Mouse (Mus musculus) midbrain, embryonic 15.5 days (tissue): ENCODE results near the gene Ube2e2. TPM values are rescaled to one million over a fixed set of nuclear protein-coding genes. Genes with fewer than 3 reads are reported as not detected.
A peak's percentile ranks its signal among the peaks of the same experiment; 100 is the strongest.
"Not testable (repeated sequence)": the region's sequence is repeated elsewhere in the genome, so short reads cannot be mapped to it uniquely, and the experiment has no call there.

Experiments used
- ATAC-seq: fragments of 200-750 bp; cut with Nextera tagmentation; replicated peaks from 2 replicates; pipeline ENCODE4 v1.8.0; 2017; ENCODE audit warnings: moderate TSS enrichment
- H3K27ac ChIP-seq: fragments of 300-500 bp; sonication (generic); 2 replicates; pipeline ENCODE4 v1.5.1; 2015; ENCODE audit warnings: mild to moderate bottlenecking, inconsistent platforms
- H3K27me3 ChIP-seq: fragments of 300-500 bp; sonication (generic); replicated peaks from 2 replicates; pipeline ENCODE4 v1.6.1; 2015; ENCODE audit warnings: inconsistent platforms
- H3K36me3 ChIP-seq: fragments of 300-500 bp; sonication (generic); replicated peaks from 2 replicates; pipeline ENCODE4 v1.6.1; 2015; ENCODE audit warnings: inconsistent platforms
- H3K4me1 ChIP-seq: fragments of 300-500 bp; sonication (generic); 2 replicates; pipeline ENCODE4 v1.6.1; 2015; ENCODE audit warnings: inconsistent platforms
- H3K4me2 ChIP-seq: fragments of 300-500 bp; sonication (generic); 2 replicates; pipeline ENCODE4 v1.6.1; 2015; ENCODE audit warnings: inconsistent platforms, mild to moderate bottlenecking, moderate library complexity
- H3K4me3 ChIP-seq: fragments of 300-500 bp; sonication (generic); 2 replicates; pipeline ENCODE4 v1.5.1; 2015; ENCODE audit warnings: mild to moderate bottlenecking, inconsistent platforms
- H3K9ac ChIP-seq: fragments of 300-500 bp; sonication (generic); 2 replicates; pipeline ENCODE4 v1.6.1; 2015; ENCODE audit warnings: mild to moderate bottlenecking, inconsistent platforms
- H3K9me3 ChIP-seq: fragments of 300-500 bp; sonication (generic); 2 replicates; pipeline ENCODE4 v1.6.1; 2016; ENCODE audit warnings: inconsistent platforms
- WGBS: fragments of 180-500 bp; shearing (Covaris S2); methylation state at CpG from one replicate; pipeline ENCODE4 v1.1.7; 2015; ENCODE audit warnings: mixed read lengths; 5-methylcytosine and 5-hydroxymethylcytosine counted together
- polyA plus RNA-seq: library from polyadenylated mRNA; unstranded; fragments of >200 nt; fragmentation: Nextera tagmentation; extraction: Ambion mirVana; gene quantifications from 2 replicates; pipeline ENCODE4 v1.2.1, GENCODE M21; 2015

Ube2e2 gene
- polyA plus RNA-seq, 1 experiment from 2014 or later: 153 TPM

- no peaks in the 10 kb centered on the region for H3K9me3 ChIP-seq
- no peaks in the 10 kb centered on the region for H3K27me3 ChIP-seq
- H3K36me3 ChIP-seq: no peaks in the 10 kb centered on the region
- no peaks in the 10 kb centered on the region for H3K4me1 ChIP-seq
- no peak overlapping the region for H3K4me2 ChIP-seq
- H3K4me3 ChIP-seq: no peak overlapping the region
- H3K9ac ChIP-seq: no peak overlapping the region
- peak; percentile 60 for ATAC-seq
- H3K27ac ChIP-seq: no peak overlapping the region
- 82% methylated on average over 10 of the region's 10 CpGs for WGBS
These were observed 319.8 kb downstream of the Ube2e2 start for GRCm38 (mm10) chr14:18574130-18574721.

- Histone ChIP-seq H3K36me3 (no peaks in the 10 kb centered on the region), H3K4me3 (no peak overlapping the region), H3K9me3 (no peaks in the 10 kb centered on the region), H3K4me1 (no peaks in the 10 kb centered on the region), H3K27ac (no peak overlapping the region; the same call in 1 of the 2 replicates), H3K9ac (no peak overlapping the region), H3K27me3 (no peaks in the 10 kb centered on the region), H3K4me2 (no peak overlapping the region)
- peak; percentile 34; the same call in 1 of the 2 replicates for ATAC-seq
- WGBS: 52% methylated on average over 4 of the region's 4 CpGs
These were observed 320.6 kb downstream of the Ube2e2 start for GRCm38 (mm10) chr14:18573286-18573956.

GRCm38 (mm10) chr14:18572852-18573251 is 321.2 kb downstream of the Ube2e2 start:
- Histone ChIP-seq H3K4me1 (no peaks in the 10 kb centered on the region), H3K9ac (no peak overlapping the region), H3K9me3 (no peaks in the 10 kb centered on the region), H3K36me3 (no peaks in the 10 kb centered on the region), H3K4me2 (no peak overlapping the region), H3K27ac (no peak overlapping the region; the same call in 1 of the 2 replicates), H3K4me3 (no peak overlapping the region), H3K27me3 (no peaks in the 10 kb centered on the region)
- WGBS: 48% methylated on average over 4 of the region's 4 CpGs
- ATAC-seq: peak; percentile 50; the same call in 1 of the 2 replicates

GRCm38 (mm10) chr14:18569615-18570014 is 324.5 kb downstream of the Ube2e2 start:
- no peaks in the 10 kb centered on the region for H3K4me1 ChIP-seq
- no peak overlapping the region for H3K4me2 ChIP-seq
- H3K27me3 ChIP-seq: no peaks in the 10 kb centered on the region
- no peak overlapping the region for H3K9ac ChIP-seq
- H3K9me3 ChIP-seq: no peaks in the 10 kb centered on the region
- no peaks in the 10 kb centered on the region for H3K36me3 ChIP-seq
- H3K4me3 ChIP-seq: no peak overlapping the region
- H3K27ac ChIP-seq: no peak overlapping the region
- ATAC-seq: no peak

- H3K27ac ChIP-seq, H3K4me3 ChIP-seq, H3K9me3 ChIP-seq, H3K4me2 ChIP-seq, H3K36me3 ChIP-seq, H3K9ac ChIP-seq, H3K4me1 ChIP-seq, H3K27me3 ChIP-seq, ATAC-seq: not testable (repeated sequence)
- WGBS: 92% methylated on average over 8 of the region's 8 CpGs
These were observed 329.1 kb downstream of the Ube2e2 start for GRCm38 (mm10) chr14:18564999-18565398.

GRCm38 (mm10) chr14:18555287-18555686 is 338.8 kb downstream of the Ube2e2 start:
- Histone ChIP-seq H3K4me1 (0 out of 2 replicates have a peak, but pooled peaks cover 3% of the 10 kb centered on the region), H3K27ac (no peak overlapping the region), H3K9ac (no peak overlapping the region), H3K4me3 (no peak overlapping the region), H3K4me2 (no peak overlapping the region), H3K9me3 (no peaks in the 10 kb centered on the region), H3K36me3 (no peaks in the 10 kb centered on the region), H3K27me3 (no peaks in the 10 kb centered on the region)
- WGBS: 60% methylated on average over 1 of the region's 1 CpGs
- no peak for ATAC-seq

- no peak overlapping the region for H3K4me3 ChIP-seq
- H3K4me2 ChIP-seq: no peak overlapping the region
- H3K36me3 ChIP-seq: no peaks in the 10 kb centered on the region
- H3K27ac ChIP-seq: no peak overlapping the region
- ATAC-seq: 0 out of 2 replicates have a peak, but pooled peaks have one; percentile 2
- no peaks in the 10 kb centered on the region for H3K9me3 ChIP-seq
- 0 out of 2 replicates have a peak, but pooled peaks cover 3% of the 10 kb centered on the region for H3K4me1 ChIP-seq
- H3K27me3 ChIP-seq: no peaks in the 10 kb centered on the region
- H3K9ac ChIP-seq: no peak overlapping the region
- WGBS: 65% methylated on average over 2 of the region's 2 CpGs
These were observed 339.5 kb downstream of the Ube2e2 start for GRCm38 (mm10) chr14:18554627-18554988.

- Histone ChIP-seq H3K4me1 (0 out of 2 replicates have a peak, but pooled peaks cover 3% of the 10 kb centered on the region), H3K27me3 (no peaks in the 10 kb centered on the region), H3K36me3 (no peaks in the 10 kb centered on the region), H3K9me3 (no peaks in the 10 kb centered on the region), H3K4me3 (no peak overlapping the region), H3K4me2 (no peak overlapping the region), H3K27ac (no peak overlapping the region), H3K9ac (no peak overlapping the region)
- WGBS: 43% methylated on average over 3 of the region's 3 CpGs
- peak; percentile 55 for ATAC-seq
These were observed 340.0 kb downstream of the Ube2e2 start for GRCm38 (mm10) chr14:18553987-18554626.

- 51% methylated on average over 5 of the region's 5 CpGs for WGBS
- Histone ChIP-seq H3K4me2 (no peak overlapping the region), H3K4me1 (no peaks in the 10 kb centered on the region), H3K4me3 (no peak overlapping the region), H3K27me3 (no peaks in the 10 kb centered on the region), H3K9me3 (no peaks in the 10 kb centered on the region), H3K27ac (no peak overlapping the region), H3K36me3 (no peaks in the 10 kb centered on the region), H3K9ac (no peak overlapping the region)
- ATAC-seq: peak; percentile 48; the same call in 1 of the 2 replicates
These were observed 346.5 kb downstream of the Ube2e2 start for GRCm38 (mm10) chr14:18547541-18547940.

GRCm38 (mm10) chr14:18539092-18539491 is 355.0 kb downstream of the Ube2e2 start:
- not testable (repeated sequence) for H3K36me3 ChIP-seq, H3K4me1 ChIP-seq, H3K9me3 ChIP-seq, H3K4me2 ChIP-seq, ATAC-seq, H3K9ac ChIP-seq, H3K27ac ChIP-seq, H3K27me3 ChIP-seq, H3K4me3 ChIP-seq
- 76% methylated on average over 4 of the region's 4 CpGs for WGBS

- no peaks in the 10 kb centered on the region for H3K9me3 ChIP-seq
- H3K36me3 ChIP-seq: no peaks in the 10 kb centered on the region
- H3K27ac ChIP-seq: no peak overlapping the region
- ATAC-seq: no peak
- no peaks in the 10 kb centered on the region for H3K27me3 ChIP-seq
- 60% methylated on average over 2 of the region's 2 CpGs for WGBS
- no peaks in the 10 kb centered on the region for H3K4me1 ChIP-seq
- H3K4me3 ChIP-seq: no peak overlapping the region
- no peak overlapping the region for H3K9ac ChIP-seq
- no peak overlapping the region for H3K4me2 ChIP-seq
These were observed 363.2 kb downstream of the Ube2e2 start for GRCm38 (mm10) chr14:18530899-18531298.

- no peaks in the 10 kb centered on the region for H3K27me3 ChIP-seq
- no peak overlapping the region for H3K4me2 ChIP-seq
- WGBS: 90% methylated on average over 4 of the region's 4 CpGs
- no peak overlapping the region for H3K27ac ChIP-seq
- H3K9ac ChIP-seq: no peak overlapping the region
- no peaks in the 10 kb centered on the region for H3K9me3 ChIP-seq
- ATAC-seq: no peak
- no peak overlapping the region for H3K4me3 ChIP-seq
- no peaks in the 10 kb centered on the region for H3K4me1 ChIP-seq
- no peaks in the 10 kb centered on the region for H3K36me3 ChIP-seq
These were observed 363.6 kb downstream of the Ube2e2 start for GRCm38 (mm10) chr14:18530496-18530895.
